Mouse (Mus musculus): ENCODE results near the gene Rabl6. TPM values are rescaled to one million over a fixed set of nuclear protein-coding genes. Genes with fewer than 3 reads are reported as not detected.

Gene Rabl6
- polyA plus RNA-seq, 1 experiment, result 53.8 TPM

DNA sequence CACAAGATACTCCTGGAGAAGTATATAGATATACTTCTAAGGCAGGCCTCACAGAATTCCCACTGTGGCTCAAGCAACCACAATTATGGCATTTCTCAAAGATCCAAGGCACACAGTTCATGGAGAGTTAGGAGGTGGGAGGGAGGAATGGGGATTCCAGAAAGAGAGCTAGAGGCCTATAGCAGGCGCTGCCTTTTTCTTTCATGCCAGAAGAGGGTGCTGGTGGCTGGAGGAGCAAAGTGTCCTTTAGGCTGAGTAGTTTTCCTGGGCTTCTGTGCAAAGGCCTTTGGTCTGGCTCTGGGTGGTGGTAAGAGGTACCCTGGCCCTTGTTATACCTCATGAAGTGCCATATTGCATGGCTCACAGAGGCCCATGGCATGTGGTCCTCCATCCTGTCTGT lies 25.7 kb upstream of the Rabl6 start:
- no peaks in the 10 kb centered on the region for H3K36me3 ChIP-seq (ENCODE audit: control insufficient read depth, insufficient read depth, low read length)
- TF ChIP-seq CTCF (conservative IDR thresholded peaks at IDR 0.05; ENCODE audit: insufficient read depth, insufficient read length, low read depth, low read length) (peak; percentile 18; the same call in 1 of the 2 replicates), POLR2A (IDR thresholded peaks at IDR 0.05; ENCODE audit: low read depth, low read length) (no peak)

DNA sequence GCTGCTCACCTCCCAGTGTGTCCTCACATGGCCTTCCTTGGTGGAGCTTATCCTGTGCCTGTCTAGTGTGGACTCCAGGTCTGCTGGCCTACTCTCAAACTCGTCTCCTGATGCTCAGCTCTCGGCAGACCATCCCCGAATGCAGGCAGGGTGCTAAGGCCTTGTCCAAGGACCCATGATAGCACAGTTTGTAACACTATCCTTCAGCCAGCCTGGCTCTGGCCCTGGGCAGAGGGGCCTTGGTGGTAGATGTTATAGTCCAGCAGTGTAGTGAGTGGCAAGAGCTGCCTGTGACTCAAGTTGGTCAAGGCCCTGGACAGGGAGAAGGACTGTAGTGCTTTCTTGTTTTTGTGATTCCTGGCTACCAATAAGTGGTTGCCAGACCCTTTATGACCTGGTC lies 25.3 kb upstream of the Rabl6 start:
- no peak for DNase-seq
- 83% methylated on average over 3 of the region's 3 CpGs for WGBS
- H3K27ac ChIP-seq (ENCODE audit: insufficient read depth, low read depth, low read length), result no peak overlapping the region
- no peaks in the 10 kb centered on the region for H3K4me1 ChIP-seq (ENCODE audit: control insufficient read depth, insufficient read depth, low read length)
- no peaks in the 10 kb centered on the region for H3K27me3 ChIP-seq (replicated peaks; ENCODE audit: control insufficient read depth, insufficient read depth, low read length)
- TF ChIP-seq POLR2A (IDR thresholded peaks at IDR 0.05; ENCODE audit: low read depth, low read length) (no peak), CTCF (conservative IDR thresholded peaks at IDR 0.05; ENCODE audit: insufficient read depth, insufficient read length, low read depth, low read length) (no peak)
- H3K4me3 ChIP-seq (ENCODE audit: insufficient read depth, low read depth, low read length), result no peak overlapping the region
- H3K36me3 ChIP-seq (ENCODE audit: control insufficient read depth, insufficient read depth, low read length), result no peaks in the 10 kb centered on the region

More for the DNA sequence above, 25.7 kb upstream of the Rabl6 start:
- DNase-seq, result no peak
- no peaks in the 10 kb centered on the region for H3K4me1 ChIP-seq (ENCODE audit: control insufficient read depth, insufficient read depth, low read length)
- WGBS, result 79% methylated on average over 1 of the region's 1 CpGs
- no peak overlapping the region for H3K4me3 ChIP-seq (ENCODE audit: insufficient read depth, low read depth, low read length)
- H3K27ac ChIP-seq (ENCODE audit: insufficient read depth, low read depth, low read length), result no peak overlapping the region
- no peaks in the 10 kb centered on the region for H3K27me3 ChIP-seq (replicated peaks; ENCODE audit: control insufficient read depth, insufficient read depth, low read length)

GRCm38 (mm10) chr2:25628738-25629137 lies 20.4 kb upstream of the Rabl6 start:
- Histone ChIP-seq H3K27ac (ENCODE audit: insufficient read depth, low read depth, low read length) (no peak overlapping the region), H3K4me3 (ENCODE audit: insufficient read depth, low read depth, low read length) (no peak overlapping the region), H3K27me3 (replicated peaks; ENCODE audit: control insufficient read depth, insufficient read depth, low read length) (no peaks in the 10 kb centered on the region), H3K4me1 (ENCODE audit: control insufficient read depth, insufficient read depth, low read length) (no peaks in the 10 kb centered on the region), H3K36me3 (ENCODE audit: control insufficient read depth, insufficient read depth, low read length) (no peaks in the 10 kb centered on the region)
- DNase-seq, result peak; percentile 60
- TF ChIP-seq CTCF (conservative IDR thresholded peaks at IDR 0.05; ENCODE audit: insufficient read depth, insufficient read length, low read depth, low read length) (no peak), POLR2A (IDR thresholded peaks at IDR 0.05; ENCODE audit: low read depth, low read length) (no peak)
- WGBS, result 34% methylated on average over 4 of the region's 4 CpGs

DNA sequence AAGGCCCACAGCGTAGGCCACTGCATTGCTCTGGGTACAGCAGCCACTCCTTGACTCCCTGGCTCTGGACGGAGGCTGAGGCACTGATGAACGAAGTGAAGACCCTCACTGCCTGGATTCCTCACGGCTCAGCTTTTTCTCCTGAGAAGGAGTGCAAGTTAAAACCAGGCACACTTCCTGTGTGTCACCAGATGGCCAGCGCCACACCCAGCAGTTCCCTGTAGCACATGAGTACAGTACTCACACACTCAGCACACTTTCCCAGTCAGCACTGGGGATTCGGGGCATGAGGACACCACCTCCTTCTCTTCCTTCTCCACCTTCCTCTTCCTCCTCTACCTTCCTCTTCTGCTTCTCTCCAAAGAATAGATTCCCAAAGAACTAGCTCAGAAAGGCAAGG lies 19.5 kb upstream of the Rabl6 start, which contains the start of gene Fcna:
Gene Fcna, minus strand, starts transcription at position 220 of the 400 bp plus-strand sequence.
- no peak within 1 kb of the TSS for H3K27ac ChIP-seq (ENCODE audit: insufficient read depth, low read depth, low read length)
- TF ChIP-seq POLR2A (IDR thresholded peaks at IDR 0.05; ENCODE audit: low read depth, low read length), result no peak
- TF ChIP-seq CTCF (conservative IDR thresholded peaks at IDR 0.05; ENCODE audit: insufficient read depth, insufficient read length, low read depth, low read length), result no peak
- H3K4me3 ChIP-seq (ENCODE audit: insufficient read depth, low read depth, low read length), result no peak within 1 kb of the TSS
- H3K4me1 ChIP-seq (ENCODE audit: control insufficient read depth, insufficient read depth, low read length), result no peaks in the 10 kb centered on the region
- DNase-seq, result no peak
- no peaks in the 10 kb centered on the region for H3K27me3 ChIP-seq (replicated peaks; ENCODE audit: control insufficient read depth, insufficient read depth, low read length)
- WGBS, result 82% methylated on average over 6 of the region's 6 CpGs
- no peaks in the 10 kb centered on the region for H3K36me3 ChIP-seq (ENCODE audit: control insufficient read depth, insufficient read depth, low read length)

- Histone ChIP-seq H3K36me3 (ENCODE audit: control insufficient read depth, insufficient read depth, low read length) (no peaks in the 10 kb centered on the region), H3K27me3 (replicated peaks; ENCODE audit: control insufficient read depth, insufficient read depth, low read length) (no peaks in the 10 kb centered on the region), H3K27ac (ENCODE audit: insufficient read depth, low read depth, low read length) (no peak overlapping the region), H3K4me3 (ENCODE audit: insufficient read depth, low read depth, low read length) (no peak overlapping the region), H3K4me1 (ENCODE audit: control insufficient read depth, insufficient read depth, low read length) (peaks cover 6% of the 10 kb centered on the region)
- TF ChIP-seq CTCF (conservative IDR thresholded peaks at IDR 0.05; ENCODE audit: insufficient read depth, insufficient read length, low read depth, low read length), result no peak
- WGBS, result 31% methylated on average over 5 of the region's 5 CpGs
- no peak for DNase-seq
Observed at GRCm38 (mm10) chr2:25625986-25626385, 17.7 kb upstream of the Rabl6 start.

GRCm38 (mm10) chr2:25621229-25622200 lies 13.2 kb upstream of the Rabl6 start, which contains the start of gene Tmem141:
Gene Tmem141 (minus strand): TSS chr2:25622005.
- H3K27me3 ChIP-seq (replicated peaks; ENCODE audit: control insufficient read depth, insufficient read depth, low read length), result no peaks in the 10 kb centered on the region
- WGBS, result 6% methylated on average over 34 of the region's 34 CpGs
- no peaks in the 10 kb centered on the region for H3K36me3 ChIP-seq (ENCODE audit: control insufficient read depth, insufficient read depth, low read length)
- H3K4me1 ChIP-seq (ENCODE audit: control insufficient read depth, insufficient read depth, low read length), result peaks cover 8% of the 10 kb centered on the region
- DNase-seq, result peak; percentile 96
- H3K27ac ChIP-seq (ENCODE audit: insufficient read depth, low read depth, low read length), result peak within 1 kb of the TSS; percentile 85
- no peak for TF ChIP-seq POLR2A (IDR thresholded peaks at IDR 0.05; ENCODE audit: low read depth, low read length)
- TF ChIP-seq CTCF (conservative IDR thresholded peaks at IDR 0.05; ENCODE audit: insufficient read depth, insufficient read length, low read depth, low read length), result peak; percentile 76
- peak within 1 kb of the TSS; percentile 90 for H3K4me3 ChIP-seq (ENCODE audit: insufficient read depth, low read depth, low read length)

DNA sequence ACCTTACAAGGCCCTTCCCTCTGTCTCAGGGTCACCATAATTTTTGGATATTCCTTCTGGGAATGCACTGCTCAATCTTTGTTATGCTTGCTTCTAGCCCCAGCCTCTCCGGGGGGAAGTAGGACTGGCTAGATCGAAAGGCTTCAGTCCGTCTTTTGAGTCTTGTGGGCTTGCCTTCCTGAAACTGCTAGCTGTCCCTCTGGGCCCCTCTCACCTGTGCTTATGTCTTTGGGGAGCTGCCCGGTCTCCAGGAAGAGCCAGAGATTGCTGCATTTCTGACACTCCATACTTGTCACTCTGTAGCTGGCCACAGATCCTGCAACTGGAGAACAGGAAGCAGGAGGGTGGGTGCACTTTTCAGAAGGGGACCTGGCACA lies 12.5 kb upstream of the Rabl6 start:
- peaks cover 8% of the 10 kb centered on the region for H3K4me1 ChIP-seq (ENCODE audit: control insufficient read depth, insufficient read depth, low read length)
- TF ChIP-seq POLR2A (IDR thresholded peaks at IDR 0.05; ENCODE audit: low read depth, low read length), result no peak
- no peak for TF ChIP-seq CTCF (conservative IDR thresholded peaks at IDR 0.05; ENCODE audit: insufficient read depth, insufficient read length, low read depth, low read length)
- H3K27ac ChIP-seq (ENCODE audit: insufficient read depth, low read depth, low read length), result no peak overlapping the region
- DNase-seq, result no peak
- WGBS, result 79% methylated on average over 4 of the region's 4 CpGs
- H3K36me3 ChIP-seq (ENCODE audit: control insufficient read depth, insufficient read depth, low read length), result no peaks in the 10 kb centered on the region
- H3K4me3 ChIP-seq (ENCODE audit: insufficient read depth, low read depth, low read length), result no peak overlapping the region
- no peaks in the 10 kb centered on the region for H3K27me3 ChIP-seq (replicated peaks; ENCODE audit: control insufficient read depth, insufficient read depth, low read length)
